ENCODE assay signal across 8 mouse cellular contexts in the genomic region with DNA sequence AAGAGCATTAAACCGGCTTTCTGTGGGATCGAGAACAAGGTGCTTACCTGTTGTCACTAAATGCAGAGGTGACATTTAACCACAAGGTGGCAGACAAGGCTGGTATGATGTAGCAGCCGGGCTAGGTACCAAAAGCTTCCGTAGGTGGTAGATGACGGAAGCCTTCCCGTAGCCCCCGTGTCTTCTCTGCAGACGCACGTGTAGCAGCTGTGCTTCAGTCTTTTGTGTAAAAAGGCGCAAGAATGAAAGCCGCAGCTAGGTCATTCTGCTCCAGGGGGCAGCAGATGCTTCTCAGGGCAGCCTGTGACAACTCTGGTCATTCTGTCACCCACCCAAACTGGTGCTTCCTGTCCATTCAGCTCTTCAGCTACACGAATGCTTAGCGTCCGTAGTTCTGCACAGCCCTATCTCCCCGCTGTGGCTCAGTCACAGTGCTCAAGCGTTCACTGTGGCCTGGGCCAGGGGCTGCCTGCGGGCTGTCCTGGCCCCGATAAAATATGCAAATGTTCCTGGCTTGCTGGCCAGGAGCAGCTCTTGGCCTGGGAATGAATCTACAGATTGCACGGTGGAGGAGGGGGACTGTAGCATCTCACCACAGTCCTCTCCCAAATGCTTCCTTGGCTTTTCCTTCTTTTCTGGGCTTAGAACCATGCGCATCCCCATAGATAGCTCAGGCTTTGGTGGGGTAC. TPM values are rescaled to one million over a fixed set of nuclear protein-coding genes. Genes with fewer than 3 reads are reported as not detected.
DNase-seq lines count a peak whose midpoint lies in the region; ATAC-seq and TF ChIP-seq lines count a peak whose summit lies in the region.

No protein-coding gene starts in this region.

- WGBS in heart, embryonic 13.5 days: 6% methylated on average over 20 of the region's 20 CpGs
- WGBS in liver, embryonic 15.5 days (ENCODE audit: insufficient replicate concordance): 6% methylated on average over 20 of the region's 20 CpGs
- WGBS in neural tube, embryonic 13.5 days: 5% methylated on average over 20 of the region's 20 CpGs

- no peak overlapping the region for H3K4me3 ChIP-seq in testis, adult 2 months (ENCODE audit: control insufficient read depth, low read depth, low read length)
- peak overlapping the region; percentile 47 for H3K4me3 ChIP-seq in heart, embryonic 13.5 days
- no peak overlapping the region for H3K4me3 ChIP-seq in liver, embryonic 15.5 days (replicated peaks)
- peak overlapping the region; percentile 24 for H3K4me3 ChIP-seq in neural tube, embryonic 13.5 days

- H3K36me3 ChIP-seq in testis, adult 2 months (ENCODE audit: control insufficient read depth, insufficient read depth, low read length): no peaks in the 10 kb centered on the region
- H3K36me3 ChIP-seq in heart, embryonic 13.5 days: no peaks in the 10 kb centered on the region
- H3K36me3 ChIP-seq in liver, embryonic 15.5 days (replicated peaks): no peaks in the 10 kb centered on the region
- H3K36me3 ChIP-seq in neural tube, embryonic 13.5 days: no peaks in the 10 kb centered on the region

- TF ChIP-seq POLR2A in testis, adult 2 months (IDR thresholded peaks at IDR 0.05; ENCODE audit: control insufficient read depth, low read depth, low read length): no peak

- H3K4me2 ChIP-seq in heart, embryonic 13.5 days: peak overlapping the region; percentile 80
- H3K4me2 ChIP-seq in liver, embryonic 15.5 days: peak overlapping the region; percentile 29; the same call in 1 of the 2 replicates
- H3K4me2 ChIP-seq in neural tube, embryonic 13.5 days: peak overlapping the region; percentile 59

- H3K9ac ChIP-seq in heart, embryonic 13.5 days: peak overlapping the region; percentile 69
- no peak overlapping the region for H3K9ac ChIP-seq in liver, embryonic 15.5 days
- peak overlapping the region; percentile 64 for H3K9ac ChIP-seq in neural tube, embryonic 13.5 days

- H3K9me3 ChIP-seq in heart, embryonic 13.5 days: no peaks in the 10 kb centered on the region
- no peaks in the 10 kb centered on the region for H3K9me3 ChIP-seq in liver, embryonic 15.5 days (replicated peaks)
- H3K9me3 ChIP-seq in neural tube, embryonic 13.5 days: no peaks in the 10 kb centered on the region

- H3K27ac ChIP-seq in testis, adult 2 months (ENCODE audit: control insufficient read depth, insufficient read depth, low read depth, low read length): no peak overlapping the region
- H3K27ac ChIP-seq in heart, embryonic 13.5 days (replicated peaks): no peak overlapping the region
- no peak overlapping the region for H3K27ac ChIP-seq in liver, embryonic 15.5 days (replicated peaks)
- H3K27ac ChIP-seq in neural tube, embryonic 13.5 days (replicated peaks): peak overlapping the region; percentile 57

- TF ChIP-seq CTCF in testis, adult 2 months (IDR thresholded peaks at IDR 0.05; ENCODE audit: control insufficient read depth, insufficient read depth, insufficient replicate concordance, low read depth, low read length): peak; percentile 28; the same call in 1 of the 2 replicates

- H3K4me1 ChIP-seq in testis, adult 2 months (ENCODE audit: control insufficient read depth, insufficient read depth, low read length): no peaks in the 10 kb centered on the region; the same call in 1 of the 2 replicates
- peaks cover 21% of the 10 kb centered on the region for H3K4me1 ChIP-seq in heart, embryonic 13.5 days
- H3K4me1 ChIP-seq in liver, embryonic 15.5 days (replicated peaks): peaks cover 3% of the 10 kb centered on the region; the same call in 1 of the 2 replicates
- peaks cover 27% of the 10 kb centered on the region for H3K4me1 ChIP-seq in neural tube, embryonic 13.5 days (replicated peaks)

- H3K27me3 ChIP-seq in testis, adult 2 months (ENCODE audit: control insufficient read depth, insufficient read depth, low read length): no peaks in the 10 kb centered on the region
- peaks cover 30% of the 10 kb centered on the region for H3K27me3 ChIP-seq in heart, embryonic 13.5 days (replicated peaks)
- peaks cover 32% of the 10 kb centered on the region for H3K27me3 ChIP-seq in liver, embryonic 15.5 days
- H3K27me3 ChIP-seq in neural tube, embryonic 13.5 days: peaks cover 10% of the 10 kb centered on the region

- ATAC-seq in heart, embryonic 13.5 days (ENCODE audit: extremely low read depth, insufficient number of reproducible peaks, low FRiP score, low TSS enrichment): no peak
- ATAC-seq in liver, embryonic 15.5 days (ENCODE audit: insufficient read depth): no peak
- ATAC-seq in neural tube, embryonic 13.5 days (ENCODE audit: low read depth): peak; percentile 88

- DNase-seq in testis, postnatal 10 days (ENCODE audit: low spot score): no peak
- DNase-seq in cerebellum, postnatal 36 days: peak; percentile 80 to 87
- DNase-seq in kidney, postnatal 14 days: peak; percentile 64
- peak; percentile 31 for DNase-seq in yolk sac, embryonic 10.5 days (ENCODE audit: low spot score)

RNA-seq across cellular contexts. Expression of gene Adam11, which starts 21.8 kb away (rescaled TPM):
- 12.9 and 14.8 TPM in 2 replicates for polyA plus RNA-seq in testis, adult 2 months (2012; rRNA removed)
- polyA plus RNA-seq in heart, embryonic 13.5 days (2015; fragmentation: Nextera tagmentation; extraction: Ambion mirVana): 6.7 and 7.3 TPM in 2 replicates
- polyA plus RNA-seq in liver, embryonic 15.5 days (2015; fragmentation: Nextera tagmentation; extraction: Ambion mirVana): 0.08 and 0.26 TPM in 2 replicates
- polyA plus RNA-seq in neural tube, embryonic 13.5 days (2015; fragmentation: Nextera tagmentation; extraction: Ambion mirVana): 40.1 and 47.0 TPM in 2 replicates

RNA-seq across cellular contexts. Expression of gene Ccdc43, which starts 41.8 kb away (rescaled TPM):
- polyA plus RNA-seq in testis, adult 2 months (2012; rRNA removed): 6.7 and 7.4 TPM in 2 replicates
- polyA plus RNA-seq in heart, embryonic 13.5 days (2015; fragmentation: Nextera tagmentation; extraction: Ambion mirVana): 31.9 and 36.1 TPM in 2 replicates
- polyA plus RNA-seq in liver, embryonic 15.5 days (2015; fragmentation: Nextera tagmentation; extraction: Ambion mirVana): 13.4 and 13.6 TPM in 2 replicates
- 33.4 and 43.0 TPM in 2 replicates for polyA plus RNA-seq in neural tube, embryonic 13.5 days (2015; fragmentation: Nextera tagmentation; extraction: Ambion mirVana)

Comparison
In these comparisons a context has a peak if more than half of its experiments do, and no peak if none do; other contexts are left out.
1. H3K4me3 ChIP-seq: peak in heart, embryonic 13.5 days (single experiment) and neural tube, embryonic 13.5 days (single experiment); none in testis, adult 2 months (single experiment) and liver, embryonic 15.5 days (single experiment).
2. H3K4me2 ChIP-seq: peak in every context shown above with its lines; median percentile 80 in heart, embryonic 13.5 days; 59 in neural tube, embryonic 13.5 days; 29 in liver, embryonic 15.5 days.